Mouse (Mus musculus) layer of hippocampus, adult 9-10 months (tissue): ENCODE data around the gene Jade3.

ENCODE experiments used
- DNase-seq: peaks from one replicate; pipeline ENCODE4 v3.0.0; 2022; ENCODE audit warnings: low spot score

Gene Jade3

DNA sequence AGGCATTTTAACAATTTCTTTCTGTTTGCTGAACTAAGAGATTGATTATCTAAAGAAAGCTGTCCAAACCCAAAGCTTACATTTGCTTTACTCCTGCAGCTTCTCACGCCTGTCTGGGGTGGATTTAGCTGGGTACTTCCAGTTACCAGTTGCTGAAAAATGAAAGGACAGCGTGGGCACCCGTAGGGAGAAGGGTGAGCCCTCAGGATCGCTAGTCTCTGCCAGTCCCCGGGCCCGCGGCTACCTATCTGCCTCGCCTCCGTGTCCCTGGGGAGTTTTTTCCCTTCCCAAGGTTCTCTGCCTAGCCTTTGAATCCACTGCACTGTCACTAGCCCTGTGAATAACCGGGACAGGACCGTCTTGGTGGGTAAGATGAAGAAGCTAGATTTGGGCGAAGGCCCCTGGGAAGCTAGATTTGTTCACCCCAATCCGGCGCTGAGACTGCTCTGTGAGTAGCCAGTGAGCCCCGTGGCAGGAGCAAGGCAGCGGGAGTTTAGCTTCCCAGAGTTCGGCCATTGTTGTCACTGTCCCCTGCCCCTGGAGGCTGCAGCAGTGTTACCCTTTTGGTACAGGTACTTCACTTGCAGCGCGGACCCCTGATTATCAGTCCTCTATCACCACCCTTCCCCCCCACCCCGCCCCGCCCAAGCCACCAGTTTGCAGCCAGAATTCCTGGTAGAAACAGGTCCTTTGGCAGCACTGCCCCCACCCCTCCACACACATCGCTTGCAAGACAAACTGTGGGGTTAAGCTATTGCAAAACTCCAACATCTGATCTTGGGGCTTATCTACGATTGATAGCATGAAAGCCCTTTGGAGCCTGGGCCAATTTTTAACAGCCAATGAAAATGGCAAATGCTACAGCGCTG, 122.8 kb downstream of the Jade3 start:
- DNase-seq: no peak

DNA sequence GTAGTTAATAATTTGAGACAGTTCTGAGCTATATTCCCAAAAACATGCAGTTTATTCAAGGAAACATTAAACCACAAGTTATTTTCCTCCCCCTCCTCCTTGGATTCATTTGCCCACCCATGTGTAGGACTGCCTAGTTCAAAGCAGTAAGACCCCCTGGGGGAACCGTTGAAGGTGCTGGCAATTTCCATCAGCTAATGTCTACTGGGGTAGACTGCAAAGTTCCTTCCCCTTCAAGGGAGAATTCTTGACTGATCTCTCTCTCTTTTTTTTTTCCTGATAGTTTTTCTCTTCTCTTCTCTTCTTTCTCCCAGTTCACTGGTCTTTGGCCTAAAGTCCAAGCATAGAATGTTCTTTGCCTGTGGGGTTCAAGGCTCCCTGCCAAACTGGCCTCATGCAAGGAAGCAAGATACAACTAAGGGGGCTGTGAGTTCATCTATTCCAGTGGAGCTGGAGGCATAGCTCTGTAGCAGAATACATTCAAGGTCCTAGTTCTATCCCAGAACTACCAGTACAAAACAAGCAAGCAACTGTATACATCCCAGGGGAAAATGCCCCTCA, 123.5 kb downstream of the Jade3 start:
- DNase-seq: no peak

DNA sequence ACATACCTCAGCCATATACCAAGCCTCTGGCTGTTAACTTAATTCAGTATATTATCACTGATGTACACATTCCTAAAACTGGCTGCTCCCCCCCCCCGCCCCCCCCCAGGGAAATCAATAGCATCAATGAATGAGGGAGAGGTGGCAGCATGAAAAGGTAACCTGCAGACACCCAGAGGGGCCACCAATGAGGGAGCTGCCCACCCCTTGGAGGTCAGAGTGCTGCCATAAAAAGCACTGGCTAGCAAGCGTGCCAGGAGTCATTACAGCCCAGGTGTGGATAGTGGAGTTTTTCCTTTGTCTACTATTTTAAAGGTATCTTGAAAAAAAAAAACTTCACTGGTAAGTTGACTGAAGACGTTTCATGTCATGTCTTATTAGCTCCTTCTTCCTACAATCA, 124.0 kb downstream of the Jade3 start, which contains the start of gene Rgn:
Gene Rgn, plus strand, starts transcription at position 256 of the 400 bp plus-strand sequence.
- DNase-seq: no peak

DNA sequence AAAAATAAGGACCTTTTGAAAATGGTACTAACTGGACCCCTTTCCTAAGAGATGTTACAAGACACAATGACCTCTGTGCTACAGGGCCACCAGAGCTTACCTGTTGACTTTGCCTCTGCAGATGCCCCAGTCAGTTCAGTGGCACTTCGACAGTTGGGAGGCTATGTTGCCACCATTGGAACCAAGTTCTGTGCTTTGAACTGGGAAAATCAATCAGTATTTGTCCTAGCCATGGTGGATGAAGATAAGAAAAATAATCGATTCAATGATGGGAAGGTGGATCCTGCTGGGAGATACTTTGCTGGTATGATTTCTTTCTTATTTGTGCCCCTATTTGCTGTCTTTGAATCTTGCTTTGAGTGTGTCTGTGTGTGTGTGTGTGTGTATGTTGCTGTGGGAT, 126.7 kb downstream of the Jade3 start:
- DNase-seq: no peak

DNA sequence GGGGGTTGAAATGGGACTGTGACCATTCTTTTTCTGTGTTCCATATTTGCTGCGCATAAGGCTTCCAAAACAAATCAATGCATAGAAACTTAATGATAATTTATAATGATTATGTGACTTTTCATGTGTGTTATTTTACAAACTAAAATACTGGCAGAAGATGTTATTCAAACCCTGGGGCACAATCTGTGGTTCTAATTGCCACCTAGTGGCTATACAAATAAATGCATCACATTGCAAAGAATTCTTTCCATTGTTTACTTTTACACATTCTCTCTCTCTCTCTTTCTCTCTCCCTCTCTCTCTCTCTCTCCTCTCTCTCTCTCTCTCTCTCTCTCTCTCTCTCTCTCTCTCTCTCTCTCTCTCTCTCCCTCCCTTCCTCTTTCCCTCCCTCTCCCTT, 136.4 kb downstream of the Jade3 start:
- no peak for DNase-seq

DNA sequence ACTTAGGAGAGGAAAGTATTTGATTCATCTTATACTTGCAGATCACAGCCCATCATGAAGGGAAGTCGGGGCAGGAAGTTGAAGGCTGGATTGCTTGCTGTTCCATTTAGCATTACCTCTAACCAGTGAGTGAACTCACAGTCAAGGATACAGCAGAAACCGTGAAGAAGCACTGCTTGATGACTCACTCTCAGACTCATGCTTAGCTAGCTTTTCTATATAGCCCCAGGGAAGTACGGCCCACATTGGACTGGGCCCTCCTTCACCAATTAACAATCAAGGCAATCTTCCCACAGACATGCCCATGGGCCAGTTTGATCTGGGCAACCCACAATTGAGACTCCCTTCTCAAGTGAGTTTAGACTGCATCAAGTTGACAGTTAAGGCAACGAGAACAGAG, 138.5 kb downstream of the Jade3 start:
- DNase-seq: no peak
